Mouse (Mus musculus) right cerebral cortex, postnatal 10 days (tissue): ENCODE data around the gene Zcchc13.

Experiments used
- DNase-seq, 2 experiments: peaks; one replicate each; pipeline ENCODE4 v3.0.0; 2021; ENCODE audit warnings: low spot score in 2 of 2

Gene Zcchc13

GRCm38 (mm10) chrX:103630303-103630702 is at the start of gene Zcchc13:
Gene Zcchc13 (plus strand): TSS chrX:103630586.
- no peak for DNase-seq

- no peak for DNase-seq
These were observed 46.1 kb upstream of the Zcchc13 start for GRCm38 (mm10) chrX:103584262-103584661.

- DNase-seq = no peak
These were observed 38.3 kb upstream of the Zcchc13 start for GRCm38 (mm10) chrX:103592056-103592455.

- DNase-seq = no peak
These were observed 27.8 kb upstream of the Zcchc13 start for GRCm38 (mm10) chrX:103602553-103602952.

GRCm38 (mm10) chrX:103604211-103604610 is 26.2 kb upstream of the Zcchc13 start:
- no peak for DNase-seq

GRCm38 (mm10) chrX:103605473-103605872 is 24.9 kb upstream of the Zcchc13 start:
- DNase-seq = no peak

GRCm38 (mm10) chrX:103610401-103610800 is 20.0 kb upstream of the Zcchc13 start:
- DNase-seq = no peak

- DNase-seq = no peak
These were observed 18.9 kb upstream of the Zcchc13 start for GRCm38 (mm10) chrX:103611462-103611861.

GRCm38 (mm10) chrX:103614700-103615233 is 15.6 kb upstream of the Zcchc13 start:
- no peak for DNase-seq

GRCm38 (mm10) chrX:103615453-103615852 is 14.9 kb upstream of the Zcchc13 start:
- no peak for DNase-seq

GRCm38 (mm10) chrX:103616162-103616535 is 14.2 kb upstream of the Zcchc13 start:
- DNase-seq = peak; percentile 53

GRCm38 (mm10) chrX:103616536-103617404 is 13.6 kb upstream of the Zcchc13 start:
- DNase-seq = peak; percentile 91 to 93

- DNase-seq = no peak
These were observed 12.8 kb upstream of the Zcchc13 start for GRCm38 (mm10) chrX:103617405-103618095.

- peak; percentile 33 to 47 for DNase-seq
These were observed 8.6 kb upstream of the Zcchc13 start for GRCm38 (mm10) chrX:103621799-103622198.

GRCm38 (mm10) chrX:103622260-103622934 is 8.0 kb upstream of the Zcchc13 start:
- DNase-seq = peak; percentile 97 to 99

- peak; percentile 22 to 30 for DNase-seq
These were observed 7.5 kb upstream of the Zcchc13 start for GRCm38 (mm10) chrX:103622935-103623280.

GRCm38 (mm10) chrX:103623411-103623845 is 7.0 kb upstream of the Zcchc13 start:
- peak; percentile 52 to 58 for DNase-seq

GRCm38 (mm10) chrX:103624426-103625168 is 5.8 kb upstream of the Zcchc13 start:
- no peak for DNase-seq

- no peak for DNase-seq
These were observed 1.5 kb upstream of the Zcchc13 start for GRCm38 (mm10) chrX:103628890-103629289.

- no peak for DNase-seq
These were observed 3.5 kb downstream of the Zcchc13 start for GRCm38 (mm10) chrX:103633895-103634294.

GRCm38 (mm10) chrX:103636021-103636420 is 5.6 kb downstream of the Zcchc13 start:
- DNase-seq = no peak
